Mouse (Mus musculus) MEL (cell line): ENCODE results near the gene Pdlim4.

ENCODE experiments used
- E2F4 ChIP-seq: IDR thresholded peaks from 2 replicates; pipeline ENCODE4 v1.6.1; 2011; ENCODE audit warnings: low read depth, low read length, improper control_type of control experiment, borderline replicate concordance
- KAT2A ChIP-seq: conservative IDR thresholded peaks from 2 replicates; pipeline ENCODE4 v1.6.1; 2012; ENCODE audit warnings: low read depth, low read length, improper control_type of control experiment, inconsistent platforms
- POLR2A ChIP-seq, 2 experiments: IDR thresholded peaks; 2 replicates each; pipeline ENCODE4 v1.6.1; 2011 to 2012; ENCODE audit warnings: low read length in 2 of 2, mild to moderate bottlenecking in 2 of 2, control low read depth in 1 of 2, improper control_type of control experiment in 1 of 2, low read depth in 1 of 2, moderate library complexity in 1 of 2; ENCODE audit not compliant: control insufficient read depth in 1 of 2, insufficient read depth in 1 of 2, poor library complexity in 1 of 2

- no peak for TF ChIP-seq POLR2A (IDR thresholded peaks at IDR 0.05; ENCODE audit: control insufficient read depth in 1 of 2, insufficient read depth in 1 of 2, low read depth in 1 of 2, low read length in 2 of 2, poor library complexity in 1 of 2)
- TF ChIP-seq KAT2A: no peak
- no peak for TF ChIP-seq E2F4
Observed at GRCm38 (mm10) chr11:54080435-54080834, 11.6 kb upstream of the Pdlim4 start.
